In the genomic region with DNA sequence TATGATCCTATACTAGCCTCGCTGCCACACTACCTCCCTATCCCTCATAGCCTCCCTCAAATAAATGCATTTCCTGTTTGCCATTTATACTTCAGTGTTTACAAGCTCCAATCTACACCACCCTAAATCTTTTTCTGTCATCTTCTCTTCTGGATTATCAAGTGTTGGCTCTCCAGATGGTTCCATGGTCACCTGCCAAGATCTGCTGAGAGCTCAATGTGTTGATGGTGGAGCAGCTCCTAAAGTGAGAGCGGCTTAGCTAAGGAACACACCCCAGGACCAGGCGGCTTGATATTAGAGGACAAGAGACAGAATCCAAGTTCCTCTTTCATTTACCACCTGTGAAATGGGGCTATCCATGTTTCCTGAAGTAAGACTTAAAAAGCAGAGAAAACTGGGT, we compare ENCODE assay signal across 18 mouse cellular contexts. TPM values are rescaled to one million over a fixed set of nuclear protein-coding genes. Genes with fewer than 3 reads are reported as not detected.
"Had no signal": no experiment of that assay in that cellular context is flagged by ENCODE, and none has a peak within 500 bp of the region (broad histone marks: within the 10 kb centered on the region; RNA-seq: fewer than 3 reads in every experiment).

No protein-coding gene starts in this region.

- DNase-seq: kidney, postnatal 10 days; kidney, postnatal 4 days; liver; liver, embryonic 13.5 days; liver, postnatal 0 days; lung, postnatal 36 days; right cerebral cortex, adult 18-20 months; right cerebral cortex, postnatal 25 days had no signal

- H3K36me3 ChIP-seq: limb, embryonic 12.5 days; liver, embryonic 13.5 days; lung, embryonic 15.5 days had no signal

- H3K9ac ChIP-seq: limb, embryonic 12.5 days; liver, embryonic 13.5 days; liver, postnatal 0 days; lung, embryonic 15.5 days; midbrain, embryonic 13.5 days; neural tube, embryonic 15.5 days had no signal

- H3K9me3 ChIP-seq: limb, embryonic 12.5 days; liver, embryonic 13.5 days; lung, embryonic 15.5 days; megakaryocyte, embryonic 14.5 days; midbrain, embryonic 13.5 days; neural tube, embryonic 15.5 days had no signal

- H3K27me3 ChIP-seq: liver, embryonic 13.5 days; lung, embryonic 15.5 days; midbrain, embryonic 13.5 days; neural tube, embryonic 15.5 days had no signal

- H3K4me3 ChIP-seq: layer of hippocampus, adult 2 months; limb, embryonic 12.5 days; liver, embryonic 13.5 days; lung, embryonic 15.5 days; megakaryocyte, embryonic 14.5 days; midbrain, embryonic 13.5 days; myocyte; neural tube, embryonic 15.5 days had no signal

- H3K27ac ChIP-seq: layer of hippocampus, adult 2 months; limb, embryonic 12.5 days; liver, embryonic 13.5 days; lung, embryonic 15.5 days; midbrain, embryonic 13.5 days; neural tube, embryonic 15.5 days had no signal

RNA-seq across cellular contexts. Expression of gene Drc7, which starts 23.2 kb away (rescaled TPM):
- polyA plus RNA-seq: kidney, embryonic 14.5 days; limb, embryonic 12.5 days; neural tube, embryonic 11.5 days; small intestine, adult 2 months had no signal
